Mouse (Mus musculus) gastrocnemius, postnatal 14 days (tissue): ENCODE results near the gene Kitl. TPM values are rescaled to one million over a fixed set of nuclear protein-coding genes. Genes with fewer than 3 reads are reported as not detected.
A peak's percentile ranks its signal among the peaks of the same experiment; 100 is the strongest.

Experiments
- DNase-seq: peaks from one replicate; pipeline ENCODE4 v3.0.0; 2021; ENCODE audit warnings: mixed read lengths
- intact Hi-C: fragments of 180-260 bp; cut with DNase I; formaldehyde crosslinking; loops from one replicate; pipeline ENCODE4 v1.15.1; 2025; ENCODE audit warnings: low total_unique reads
- microRNA-seq, 2 experiments: library from miRNA; unstranded; fragments of <30 nt; microRNA quantifications; one replicate each; pipeline ENCODE4 v1.2.0; 2021
- total RNA-seq, 2 experiments: library from RNA; stranded (reverse); gene quantifications; 2 replicates each; pipeline ENCODE4 v1.2.3; 2021

The Kitl gene
- total RNA-seq, 2 experiments from 2014 or later = 29.9 to 34.8 TPM

DNA sequence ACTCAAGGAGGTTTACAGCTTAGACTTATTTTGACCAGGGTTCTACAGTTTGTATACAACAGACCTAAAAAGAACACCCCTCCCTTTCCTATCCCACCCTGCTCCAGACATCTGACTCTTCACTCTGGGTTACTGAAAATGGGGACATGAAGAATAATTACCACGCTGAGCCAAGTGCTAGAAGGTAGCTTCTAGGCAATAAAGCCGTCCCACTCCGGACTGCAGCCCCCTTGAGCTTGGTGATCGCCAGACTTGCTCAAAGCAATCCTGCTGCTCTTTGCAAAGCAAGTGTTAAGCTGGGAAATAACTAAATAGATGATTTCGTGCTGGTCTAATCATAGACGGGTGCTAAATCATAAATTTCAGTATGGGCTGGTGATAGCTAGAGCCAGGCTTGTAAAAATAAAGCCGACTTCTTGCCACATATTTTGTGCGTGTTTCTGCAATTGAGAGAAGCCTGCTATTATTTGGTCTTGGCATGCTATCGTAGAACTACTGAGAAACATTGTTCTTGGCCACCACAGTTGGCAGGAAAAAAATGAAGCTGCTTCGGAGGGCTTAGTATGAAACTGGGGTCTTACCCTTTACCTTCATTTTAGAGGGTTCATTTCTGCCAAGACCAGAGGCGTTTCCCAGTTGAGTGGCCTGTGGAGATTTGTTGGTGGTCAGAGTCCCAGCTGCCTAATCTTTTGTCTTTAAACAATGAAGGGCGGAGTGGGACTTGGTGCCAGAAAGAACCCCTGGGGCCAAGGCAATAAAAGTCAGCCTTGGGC, 50.3 kb downstream of the Kitl start:
- peak; percentile 31 for DNase-seq
- intact Hi-C loops = no loop called here

DNA sequence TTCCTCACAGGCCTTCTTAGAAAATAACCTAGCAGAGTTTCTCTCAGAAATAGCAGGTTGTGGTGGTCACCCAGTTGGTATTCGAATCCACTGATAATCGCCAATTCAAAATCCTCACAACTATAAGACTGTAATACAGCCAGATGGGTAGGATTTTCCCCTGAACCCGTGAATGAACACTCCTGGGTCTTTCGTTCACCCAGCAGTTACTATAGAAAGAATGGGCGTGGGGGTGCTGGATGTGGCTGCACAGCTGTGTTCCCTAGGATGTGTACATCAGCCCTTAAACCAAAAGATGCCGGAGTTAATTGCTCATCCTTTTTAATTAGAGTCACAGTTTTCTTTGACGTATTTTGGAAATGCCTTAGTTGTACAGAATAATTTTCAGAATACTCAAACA, 50.9 kb downstream of the Kitl start:
- no peak for DNase-seq
- intact Hi-C loops = no loop called here

DNA sequence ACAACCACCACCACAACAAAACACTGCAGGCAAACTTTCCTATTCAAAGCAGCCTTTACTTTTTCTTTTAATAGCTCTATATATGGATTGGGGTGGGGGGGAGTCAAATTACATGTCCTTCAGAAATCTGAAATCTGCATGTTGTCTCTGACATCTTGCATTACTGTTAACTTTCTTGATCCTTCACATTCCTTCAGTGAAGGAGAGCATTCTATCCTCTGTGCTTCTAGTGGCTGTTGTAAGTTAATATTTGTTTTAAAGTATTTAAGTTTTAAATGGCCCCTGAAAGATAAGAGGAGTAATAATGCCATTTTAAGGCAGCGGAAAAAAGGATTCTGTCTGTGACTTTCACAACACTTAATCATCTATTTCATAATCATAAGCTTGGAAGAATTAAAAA, 57.2 kb downstream of the Kitl start:
- DNase-seq = no peak
- intact Hi-C loops = no loop called here

DNA sequence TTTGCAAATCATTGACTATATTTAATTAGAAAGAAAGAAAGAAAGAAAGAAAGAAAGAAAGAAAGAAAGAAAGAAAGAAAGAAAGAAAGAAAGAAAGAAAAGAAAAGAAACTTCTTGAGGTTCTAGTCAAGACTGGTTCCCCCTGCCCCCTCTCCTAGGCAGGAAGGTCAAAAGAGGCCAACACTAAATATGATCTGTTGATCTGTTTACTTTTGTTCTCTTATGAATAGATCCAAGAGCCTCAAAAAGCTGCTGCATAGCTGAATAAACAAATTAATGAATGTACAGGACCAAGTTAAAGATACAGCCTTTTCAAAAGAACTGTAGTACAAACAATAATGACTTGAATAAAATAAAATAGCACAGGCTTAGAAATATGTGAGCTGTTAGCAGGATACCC, 57.7 kb downstream of the Kitl start:
- DNase-seq = no peak
- intact Hi-C loops = no loop called here

DNA sequence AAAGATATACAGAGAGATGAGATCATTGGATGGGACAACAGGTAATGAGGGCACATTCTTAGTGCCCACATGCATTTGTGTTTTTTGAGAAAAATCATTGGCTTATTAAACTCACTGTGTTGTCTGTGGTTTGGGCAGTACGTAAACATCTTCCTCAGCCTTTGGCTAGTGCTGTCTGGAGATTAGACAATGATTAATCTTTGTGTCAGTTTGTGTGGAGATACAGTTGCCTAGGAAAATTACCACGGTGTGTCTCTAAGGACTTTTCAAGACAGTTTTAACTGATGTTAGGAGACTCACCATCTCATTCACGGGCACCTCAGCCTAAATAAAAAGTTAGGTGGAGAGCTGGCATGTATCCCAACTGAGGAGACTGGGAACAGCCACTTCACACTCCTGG, 85.7 kb downstream of the Kitl start:
- DNase-seq = no peak
- intact Hi-C loops = loop anchor here (2.0 kb wide), 1 partner anchor 22 kb away; no protein-coding TSS in a partner anchor

DNA sequence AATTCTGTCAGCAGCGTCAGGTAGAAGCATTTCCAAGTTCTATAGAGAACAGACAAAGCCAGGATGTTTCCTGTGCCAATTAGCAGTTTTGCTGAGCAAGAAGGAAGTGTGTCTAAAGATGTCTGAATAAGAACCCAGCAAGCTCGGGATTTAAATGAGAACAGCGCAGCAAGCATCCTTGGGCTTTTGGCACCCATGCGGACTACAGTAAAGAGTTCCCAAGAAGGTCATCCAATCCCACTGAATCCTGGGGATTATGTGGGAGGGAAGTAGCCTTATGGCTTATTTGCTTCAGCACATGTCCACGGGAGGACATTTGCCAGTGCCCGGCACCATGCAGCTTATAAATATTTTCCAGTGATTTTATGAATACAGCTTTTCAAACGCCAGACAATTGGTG, 95.8 kb downstream of the Kitl start:
- no peak for DNase-seq
- intact Hi-C loops = no loop called here

DNA sequence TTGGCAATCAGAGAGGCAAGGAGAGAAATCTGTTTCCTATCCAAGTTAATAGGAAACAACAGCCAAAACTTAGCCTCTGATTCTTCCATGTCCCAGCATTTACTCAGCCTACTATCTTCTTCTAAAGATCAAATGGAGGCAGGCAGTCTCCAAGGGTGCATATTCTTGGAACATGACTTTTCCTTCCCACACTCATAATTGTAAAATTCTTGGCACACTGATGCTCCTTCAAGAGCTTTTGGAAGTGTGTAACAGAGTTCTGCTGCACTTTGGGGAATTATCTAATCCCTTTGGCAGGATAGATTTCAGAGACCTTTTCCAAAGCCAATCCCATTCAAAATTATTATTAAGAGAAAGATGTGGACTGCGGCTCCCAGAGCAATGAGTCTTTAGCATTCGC, 100.1 kb downstream of the Kitl start:
- DNase-seq = no peak
- intact Hi-C loops = no loop called here

DNA sequence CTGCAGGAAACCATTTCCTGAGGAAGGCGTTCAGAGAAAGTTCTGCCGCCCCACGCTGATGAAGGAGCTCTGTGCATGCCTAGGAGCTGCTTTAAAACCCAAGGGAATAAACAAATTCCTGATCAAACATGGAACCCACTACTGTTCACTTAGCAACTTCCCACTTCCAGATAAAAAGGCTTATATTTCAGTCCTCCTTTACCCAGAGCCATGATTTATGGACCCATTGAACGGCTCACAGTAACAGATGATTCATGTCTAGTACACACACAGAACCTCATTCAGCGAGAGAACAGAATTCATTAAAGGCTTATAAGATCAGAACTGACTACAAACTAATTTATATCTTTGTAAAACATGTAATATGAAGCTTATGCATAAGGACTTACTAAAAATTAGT, 109.0 kb downstream of the Kitl start:
- intact Hi-C loops = no loop called here
- no peak for DNase-seq

DNA sequence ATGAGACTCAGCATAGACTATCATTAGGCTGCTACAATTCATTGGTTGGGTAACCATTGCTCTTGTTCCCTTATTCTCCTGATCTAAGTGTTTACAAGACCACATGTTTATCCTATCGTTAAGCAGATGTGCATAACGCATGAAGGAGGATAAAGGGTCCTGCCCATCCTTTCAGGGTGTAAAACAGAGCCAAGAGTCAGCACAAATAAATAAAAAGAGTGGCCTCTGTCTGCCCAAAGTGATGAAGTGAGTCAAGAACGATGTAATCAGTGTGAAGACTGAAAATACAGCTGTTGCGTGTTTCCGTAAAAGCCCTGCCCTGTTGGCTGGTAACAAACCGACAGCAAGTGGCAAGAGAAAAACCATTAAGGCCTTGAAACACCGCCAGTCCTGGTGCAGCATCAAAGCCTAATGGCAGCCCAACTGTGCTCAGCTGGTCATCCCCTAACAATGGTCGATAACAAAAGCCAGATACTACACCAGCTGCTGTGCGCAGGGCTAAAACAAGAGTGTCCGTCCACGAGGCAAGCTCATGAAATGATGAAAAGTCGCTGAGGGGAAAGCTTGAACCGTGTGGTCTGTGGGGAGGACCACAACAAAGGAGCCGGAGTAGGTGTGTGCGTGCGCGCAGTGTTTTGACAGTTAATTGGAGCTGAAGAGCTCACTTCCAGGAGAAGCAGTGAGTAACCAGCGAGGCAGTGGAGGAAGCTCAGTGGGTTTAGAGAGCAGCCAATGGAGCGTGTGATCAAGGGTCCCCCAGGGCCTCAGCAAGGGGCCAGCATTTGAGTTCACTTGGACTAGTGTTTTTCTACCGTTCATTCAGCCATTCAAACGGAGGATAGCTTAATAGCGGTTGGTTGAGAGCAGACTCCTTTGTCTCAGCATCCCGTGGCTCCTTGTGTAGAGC, 112.7 kb downstream of the Kitl start:
- DNase-seq = no peak
- intact Hi-C loops = no loop called here

DNA sequence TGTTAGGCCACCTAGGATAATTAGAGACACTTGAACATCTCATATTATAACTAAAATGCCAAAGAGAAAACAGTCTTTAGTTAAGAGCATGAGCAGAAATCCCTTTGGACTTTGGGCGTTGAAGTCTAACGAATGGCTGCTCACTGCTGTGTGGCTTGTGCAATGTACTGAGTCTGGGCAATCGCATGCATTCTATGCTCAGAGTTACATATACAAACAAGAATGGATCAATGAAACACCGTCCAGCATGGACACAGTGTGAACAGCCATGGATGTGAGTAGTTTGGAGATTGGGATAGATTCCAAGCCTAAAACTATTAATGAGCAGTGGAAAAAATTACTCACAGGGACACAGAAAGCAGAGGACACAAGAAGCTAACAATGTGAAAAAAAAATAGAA, 116.2 kb downstream of the Kitl start:
- DNase-seq = no peak
- intact Hi-C loops = no loop called here

DNA sequence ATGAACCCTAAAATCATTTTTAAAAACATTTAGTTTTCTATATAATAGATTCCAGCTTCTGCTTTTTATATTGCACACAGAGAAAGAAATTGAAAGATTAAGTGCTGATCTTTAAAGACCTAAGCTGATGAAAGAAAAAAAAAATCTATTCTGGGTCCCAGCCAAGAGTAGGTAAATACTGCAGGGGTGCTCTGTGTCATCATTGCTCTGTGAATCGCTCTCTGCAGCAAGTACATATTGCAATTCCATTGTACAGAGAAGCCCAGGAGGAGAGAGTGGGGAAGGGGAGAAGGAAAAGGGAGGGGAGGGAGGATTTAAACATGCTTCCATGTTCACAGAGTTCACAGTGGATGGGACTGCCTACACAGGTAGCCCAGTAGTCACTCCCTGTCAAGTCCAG, 116.9 kb downstream of the Kitl start:
- intact Hi-C loops = no loop called here

DNA sequence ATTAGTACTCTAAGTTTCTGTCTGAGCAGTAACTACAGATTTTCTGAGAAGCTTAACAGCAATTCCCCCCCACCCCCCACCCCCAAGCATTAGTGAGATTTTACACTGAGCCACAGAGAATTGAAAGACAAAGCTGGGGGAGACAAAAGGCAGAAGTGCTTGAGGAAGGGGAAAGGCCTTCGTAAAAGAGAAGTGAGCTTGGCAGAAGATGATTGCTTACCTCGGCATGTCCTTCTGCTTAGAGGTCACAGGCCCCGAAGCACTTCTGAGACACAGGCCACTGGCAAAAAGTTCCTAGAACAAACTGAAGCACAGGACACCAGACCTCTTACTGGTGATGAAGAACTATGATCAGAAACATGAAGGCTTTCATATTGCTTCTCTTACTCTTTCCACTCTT, 123.1 kb downstream of the Kitl start:
- DNase-seq = no peak
- intact Hi-C loops = no loop called here

More for the DNA sequence above, 116.9 kb downstream of the Kitl start:
- DNase-seq = no peak

DNA sequence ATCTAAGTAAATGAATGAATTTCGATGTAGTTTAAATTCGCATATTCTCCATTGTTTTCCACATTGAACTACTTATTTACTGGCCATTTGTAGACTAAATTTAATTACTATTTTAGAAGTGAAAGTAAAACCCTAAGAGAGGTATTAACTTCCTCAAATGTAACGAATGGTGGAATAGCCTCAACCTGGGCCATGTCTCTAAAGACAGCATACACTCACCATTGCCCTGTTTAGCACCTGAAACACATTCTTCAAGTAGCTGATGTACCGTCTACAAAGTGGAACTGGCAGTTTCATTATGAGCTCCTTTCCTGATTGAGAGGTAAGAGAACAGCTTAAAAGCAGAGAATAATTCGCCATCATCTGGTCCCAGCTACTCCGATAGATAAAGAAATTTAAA, 132.7 kb downstream of the Kitl start:
- DNase-seq = no peak
- intact Hi-C loops = no loop called here

Small RNA genes within 50 kb of the gene (microRNA-seq; reads per million reads assigned to microRNA genes)
- gene Gm22918 = 0 reads per million in 2 experiments
- gene Gm25287 = 0 reads per million in 2 experiments
